Mouse (Mus musculus) myocyte (in vitro differentiated cells): ENCODE results near the gene Lrp4. TPM values are rescaled to one million over a fixed set of nuclear protein-coding genes. Genes with fewer than 3 reads are reported as not detected.
A peak's percentile ranks its signal among the peaks of the same experiment; 100 is the strongest.

ENCODE experiments used
- H3K27me3 ChIP-seq: one replicate; pipeline ENCODE4 v1.6.1; 2011; ENCODE audit not compliant: control insufficient read depth, insufficient read depth, insufficient read length
- H3K36me3 ChIP-seq: one replicate; pipeline ENCODE4 v1.6.1; 2011; ENCODE audit not compliant: control insufficient read depth, insufficient read depth
- H3K4me2 ChIP-seq: one replicate; pipeline ENCODE4 v1.6.1; 2011; ENCODE audit warnings: low read depth, control low read depth
- H3K4me3 ChIP-seq: one replicate; pipeline ENCODE4 v1.5.1; 2011; ENCODE audit warnings: mild to moderate bottlenecking, control low read depth, moderate library complexity
- H3K79me2 ChIP-seq: one replicate; pipeline ENCODE4 v1.6.1; 2011; ENCODE audit not compliant: control insufficient read depth, insufficient read depth
- H3ac ChIP-seq: one replicate; pipeline ENCODE4 v1.6.1; 2011; ENCODE audit not compliant: control insufficient read depth, insufficient read length
- CEBPB ChIP-seq: IDR thresholded peaks from 2 replicates; pipeline ENCODE4 v1.6.1; 2011; ENCODE audit warnings: mild to moderate bottlenecking, moderate library complexity; ENCODE audit not compliant: poor library complexity, insufficient read depth, severe bottlenecking
- E2F4 ChIP-seq: IDR thresholded peaks from one replicate; pipeline ENCODE4 v1.6.1; 2011; ENCODE audit warnings: mild to moderate bottlenecking, control low read depth, moderate library complexity; ENCODE audit not compliant: insufficient read depth
- MAX ChIP-seq: IDR thresholded peaks from one replicate; pipeline ENCODE4 v1.6.1; 2011; ENCODE audit warnings: low read depth, mild to moderate bottlenecking, control low read depth
- MYOD1 ChIP-seq, 3 experiments: IDR thresholded peaks; one replicate each; pipeline ENCODE4 v1.6.1; 2011; ENCODE audit warnings: control low read depth in 2 of 3, low read depth in 2 of 3, mild to moderate bottlenecking in 2 of 3, moderate library complexity in 1 of 3; ENCODE audit not compliant: insufficient read length in 2 of 3, control insufficient read depth in 1 of 3
- MYOG ChIP-seq, 3 experiments: IDR thresholded peaks; one replicate each; pipeline ENCODE4 v1.6.1; 2011; ENCODE audit warnings: control low read depth in 2 of 3, low read depth in 2 of 3, mild to moderate bottlenecking in 2 of 3; ENCODE audit not compliant: insufficient read length in 2 of 3, control insufficient read depth in 1 of 3, insufficient read depth in 1 of 3
- POLR2A ChIP-seq: IDR thresholded peaks from one replicate; pipeline ENCODE4 v1.6.1; 2011; ENCODE audit warnings: low read depth, mild to moderate bottlenecking, control low read depth, moderate library complexity; ENCODE audit not compliant: insufficient read length
- POLR2AphosphoS2 ChIP-seq: IDR thresholded peaks from one replicate; pipeline ENCODE4 v1.6.1; 2011; ENCODE audit warnings: low read depth, control low read depth; ENCODE audit not compliant: insufficient read length
- REST ChIP-seq: IDR thresholded peaks from one replicate; pipeline ENCODE4 v1.6.1; 2011; ENCODE audit warnings: mild to moderate bottlenecking, control low read depth, moderate library complexity; ENCODE audit not compliant: insufficient read depth, insufficient read length
- SRF ChIP-seq: IDR thresholded peaks from one replicate; pipeline ENCODE4 v1.6.1; 2011; ENCODE audit warnings: low read depth; ENCODE audit not compliant: control insufficient read depth, insufficient read length
- TCF12 ChIP-seq: IDR thresholded peaks from one replicate; pipeline ENCODE4 v1.6.1; 2011; ENCODE audit warnings: mild to moderate bottlenecking, control low read depth; ENCODE audit not compliant: poor library complexity, insufficient read depth, severe bottlenecking
- TCF3 ChIP-seq: IDR thresholded peaks from one replicate; pipeline ENCODE4 v1.6.1; 2011; ENCODE audit warnings: low read depth, control low read depth; ENCODE audit not compliant: insufficient read length
- USF1 ChIP-seq: IDR thresholded peaks from one replicate; pipeline ENCODE4 v1.6.1; 2011; ENCODE audit warnings: low read depth, mild to moderate bottlenecking, control low read depth, moderate library complexity
- polyA plus RNA-seq: library from polyadenylated mRNA; unstranded; fragments of >200 nt; fragmentation: generic; extraction: Trizol; gene quantifications from one replicate; pipeline ENCODE4 v1.2.1, GENCODE M21; 2012; ENCODE audit warnings: missing spikeins

The Lrp4 gene
- polyA plus RNA-seq, 1 experiment = 20.1 TPM

- Histone ChIP-seq H3K79me2 (no peaks in the 10 kb centered on the region), H3K36me3 (peaks cover 55% of the 10 kb centered on the region), H3K4me3 (no peak overlapping the region), H3K4me2 (no peak overlapping the region), H3K27me3 (no peaks in the 10 kb centered on the region), H3ac (no peak overlapping the region)
- TF ChIP-seq USF1 (no peak), CEBPB (no peak), POLR2AphosphoS2 (no peak), MAX (no peak)
Observed at GRCm38 (mm10) chr2:91498093-91498719, 40.9 kb downstream of the Lrp4 start.

GRCm38 (mm10) chr2:91508076-91508475, 50.8 kb downstream of the Lrp4 start:
- Histone ChIP-seq H3K36me3 (peaks cover 39% of the 10 kb centered on the region), H3K79me2 (no peaks in the 10 kb centered on the region), H3K27me3 (no peaks in the 10 kb centered on the region), H3K4me3 (no peak overlapping the region), H3ac (no peak overlapping the region), H3K4me2 (no peak overlapping the region)
- TF ChIP-seq POLR2A = no peak
- TF ChIP-seq POLR2AphosphoS2 = no peak
- TF ChIP-seq USF1 = no peak
- TF ChIP-seq TCF12 = no peak
- TF ChIP-seq SRF = no peak
- TF ChIP-seq REST = no peak
- TF ChIP-seq E2F4 = no peak
- no peak for TF ChIP-seq TCF3
- no peak for TF ChIP-seq MYOG (IDR thresholded peaks at IDR 0.05; ENCODE audit: control insufficient read depth in 1 of 3, insufficient read depth in 1 of 3, insufficient read length in 2 of 3, low read depth in 2 of 3)
- no peak for TF ChIP-seq MAX
- TF ChIP-seq MYOD1 (IDR thresholded peaks at IDR 0.05; ENCODE audit: control insufficient read depth in 1 of 3, insufficient read length in 2 of 3, low read depth in 2 of 3) = no peak
- no peak for TF ChIP-seq CEBPB

DNA sequence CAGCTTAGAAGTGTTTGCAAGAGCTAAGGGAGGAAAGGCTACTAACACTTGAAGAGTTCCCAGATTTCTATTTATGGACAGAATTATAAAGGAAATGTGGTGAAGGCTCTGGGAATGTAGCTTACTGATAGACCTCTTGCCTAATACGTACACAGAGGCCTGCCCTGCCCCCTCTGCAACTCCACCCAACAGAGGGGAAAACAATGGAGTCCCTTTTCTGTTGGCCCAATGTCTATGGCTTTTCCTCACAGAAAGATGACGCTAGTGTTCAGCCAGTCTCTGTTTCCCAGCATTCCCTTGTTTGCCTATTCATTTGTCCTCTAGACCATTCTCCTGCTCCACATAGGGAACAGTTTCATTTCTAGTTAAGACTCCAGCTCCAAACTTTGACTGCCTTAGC, 59.9 kb downstream of the Lrp4 start:
- Histone ChIP-seq H3K27me3 (no peaks in the 10 kb centered on the region), H3K36me3 (peaks cover 8% of the 10 kb centered on the region), H3K4me3 (no peak overlapping the region), H3ac (no peak overlapping the region), H3K79me2 (no peaks in the 10 kb centered on the region), H3K4me2 (peak overlapping the region; percentile 68)
- no peak for TF ChIP-seq TCF3
- TF ChIP-seq SRF = no peak
- no peak for TF ChIP-seq MAX
- TF ChIP-seq CEBPB = no peak
- TF ChIP-seq MYOD1 (IDR thresholded peaks at IDR 0.05; ENCODE audit: control insufficient read depth in 1 of 3, insufficient read length in 2 of 3, low read depth in 2 of 3) = no peak
- TF ChIP-seq MYOG (IDR thresholded peaks at IDR 0.05; ENCODE audit: control insufficient read depth in 1 of 3, insufficient read depth in 1 of 3, insufficient read length in 2 of 3, low read depth in 2 of 3) = no peak
- TF ChIP-seq TCF12 = no peak
- TF ChIP-seq POLR2A = no peak
- no peak for TF ChIP-seq USF1
- TF ChIP-seq REST = no peak

GRCm38 (mm10) chr2:91526294-91527146, 69.2 kb downstream of the Lrp4 start, which contains the start of gene Ckap5:
TSS of gene Ckap5 (plus strand) at chr2:91526762.
- Histone ChIP-seq H3ac (peak within 1 kb of the TSS; percentile 75), H3K36me3 (peaks cover 7% of the 10 kb centered on the region), H3K79me2 (peaks cover 50% of the 10 kb centered on the region), H3K4me2 (peak within 1 kb of the TSS; percentile 80), H3K4me3 (peak within 1 kb of the TSS; percentile 62), H3K27me3 (no peaks in the 10 kb centered on the region)
- TF ChIP-seq MYOD1 (IDR thresholded peaks at IDR 0.05; ENCODE audit: control insufficient read depth in 1 of 3, insufficient read length in 2 of 3, low read depth in 2 of 3) (peak in 2 of 3 experiments; percentile 29 to 38), SRF (no peak), POLR2AphosphoS2 (peak; percentile 31), USF1 (peak; percentile 66), MYOG (IDR thresholded peaks at IDR 0.05; ENCODE audit: control insufficient read depth in 1 of 3, insufficient read depth in 1 of 3, insufficient read length in 2 of 3, low read depth in 2 of 3) (peak in 2 of 3 experiments; percentile 14 to 49), E2F4 (peak; percentile 99), REST (no peak), POLR2A (peak; percentile 54)

- peaks cover 7% of the 10 kb centered on the region for H3K36me3 ChIP-seq
- TF ChIP-seq POLR2AphosphoS2 (no peak), USF1 (no peak), CEBPB (no peak), MAX (no peak), POLR2A (no peak), SRF (no peak), TCF3 (no peak), MYOG (IDR thresholded peaks at IDR 0.05; ENCODE audit: control insufficient read depth in 1 of 3, insufficient read depth in 1 of 3, insufficient read length in 2 of 3, low read depth in 2 of 3) (no peak), REST (no peak), E2F4 (no peak), MYOD1 (IDR thresholded peaks at IDR 0.05; ENCODE audit: control insufficient read depth in 1 of 3, insufficient read length in 2 of 3, low read depth in 2 of 3) (no peak), TCF12 (no peak)
- no peaks in the 10 kb centered on the region for H3K27me3 ChIP-seq
- H3K4me2 ChIP-seq = peak overlapping the region; percentile 80
- peaks cover 56% of the 10 kb centered on the region for H3K79me2 ChIP-seq
- H3K4me3 ChIP-seq = peak overlapping the region; percentile 62
- peak overlapping the region; percentile 75 for H3ac ChIP-seq
Observed at GRCm38 (mm10) chr2:91527147-91527486, 69.8 kb downstream of the Lrp4 start.
